Mouse (Mus musculus): Measurements from ENCODE around the gene Usf3.

Gene Usf3

GRCm38 (mm10) chr16:44238835-44239263 is 65.8 kb downstream of the Usf3 start:
- no peak for DNase-seq (ENCODE audit: low read depth)

GRCm38 (mm10) chr16:44240406-44240805 is 67.4 kb downstream of the Usf3 start:
- no peak for DNase-seq (ENCODE audit: low read depth)

GRCm38 (mm10) chr16:44242633-44243032 is 69.6 kb downstream of the Usf3 start:
- peak; percentile 72 for DNase-seq (ENCODE audit: low read depth)

- no peak for DNase-seq (ENCODE audit: low read depth)
Observed at GRCm38 (mm10) chr16:44243323-44243722, 70.3 kb downstream of the Usf3 start.

GRCm38 (mm10) chr16:44249985-44250384 is 76.9 kb downstream of the Usf3 start:
- no peak for DNase-seq (ENCODE audit: low read depth)

- DNase-seq (ENCODE audit: low read depth) = no peak
Observed at GRCm38 (mm10) chr16:44252735-44253134, 79.7 kb downstream of the Usf3 start.

- no peak for DNase-seq (ENCODE audit: low read depth)
Observed at GRCm38 (mm10) chr16:44253797-44254634, 81.0 kb downstream of the Usf3 start.

- DNase-seq (ENCODE audit: low read depth) = no peak
Observed at GRCm38 (mm10) chr16:44254698-44255097, 81.7 kb downstream of the Usf3 start.

GRCm38 (mm10) chr16:44257476-44257875 is 84.4 kb downstream of the Usf3 start:
- no peak for DNase-seq (ENCODE audit: low read depth)

- no peak for DNase-seq (ENCODE audit: low read depth)
Observed at GRCm38 (mm10) chr16:44264916-44265315, 91.9 kb downstream of the Usf3 start.

- DNase-seq (ENCODE audit: low read depth) = peak; percentile 16
Observed at GRCm38 (mm10) chr16:44265562-44265961, 92.5 kb downstream of the Usf3 start.

- no peak for DNase-seq (ENCODE audit: low read depth)
Observed at GRCm38 (mm10) chr16:44268541-44269215, 95.6 kb downstream of the Usf3 start.

- DNase-seq (ENCODE audit: low read depth) = no peak
Observed at GRCm38 (mm10) chr16:44269578-44269977, 96.5 kb downstream of the Usf3 start.

GRCm38 (mm10) chr16:44270606-44271005 is 97.6 kb downstream of the Usf3 start:
- no peak for DNase-seq (ENCODE audit: low read depth)

GRCm38 (mm10) chr16:44271371-44272038 is 98.5 kb downstream of the Usf3 start:
- DNase-seq (ENCODE audit: low read depth) = no peak

All from c-Kit-positive CD71-positive TER-119-negative erythroid progenitor cells, embryonic 14.5 days (primary cell).